Mouse (Mus musculus): Measurements from ENCODE around the gene Slc44a3. TPM values are rescaled to one million over a fixed set of nuclear protein-coding genes. Genes with fewer than 3 reads are reported as not detected.

Slc44a3 gene
- not detected for polyA plus RNA-seq (2014; fragmentation: Illumina TruSeq; extraction: RNeasy Lipid Tissue Mini Kit (QIAGEN cat#74804); ENCODE audit: low read depth, low replicate concordance)

DNA sequence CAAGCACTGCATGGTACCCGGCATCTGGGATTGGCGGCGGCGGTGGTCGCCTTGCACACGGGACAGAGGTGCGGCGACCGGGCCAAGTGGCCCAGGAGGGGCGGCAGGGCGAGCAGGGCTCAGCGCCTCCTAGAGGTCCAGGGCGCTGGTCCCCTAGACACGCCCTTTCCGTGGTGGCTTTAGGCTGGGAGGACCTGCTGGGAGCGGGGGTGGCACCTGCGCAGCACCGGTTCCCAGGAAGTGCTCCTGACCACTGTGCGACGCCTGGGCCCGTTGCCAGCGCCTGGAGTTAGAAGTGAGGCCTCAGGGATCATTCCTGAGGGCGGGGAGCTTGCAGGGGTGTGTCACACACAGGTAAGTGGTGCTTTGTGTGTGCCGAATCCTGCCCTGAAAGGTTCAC is at the start of gene Slc44a3:
TSS of gene Slc44a3 (minus strand) at position 229 of the 400 bp plus-strand sequence.

DNA sequence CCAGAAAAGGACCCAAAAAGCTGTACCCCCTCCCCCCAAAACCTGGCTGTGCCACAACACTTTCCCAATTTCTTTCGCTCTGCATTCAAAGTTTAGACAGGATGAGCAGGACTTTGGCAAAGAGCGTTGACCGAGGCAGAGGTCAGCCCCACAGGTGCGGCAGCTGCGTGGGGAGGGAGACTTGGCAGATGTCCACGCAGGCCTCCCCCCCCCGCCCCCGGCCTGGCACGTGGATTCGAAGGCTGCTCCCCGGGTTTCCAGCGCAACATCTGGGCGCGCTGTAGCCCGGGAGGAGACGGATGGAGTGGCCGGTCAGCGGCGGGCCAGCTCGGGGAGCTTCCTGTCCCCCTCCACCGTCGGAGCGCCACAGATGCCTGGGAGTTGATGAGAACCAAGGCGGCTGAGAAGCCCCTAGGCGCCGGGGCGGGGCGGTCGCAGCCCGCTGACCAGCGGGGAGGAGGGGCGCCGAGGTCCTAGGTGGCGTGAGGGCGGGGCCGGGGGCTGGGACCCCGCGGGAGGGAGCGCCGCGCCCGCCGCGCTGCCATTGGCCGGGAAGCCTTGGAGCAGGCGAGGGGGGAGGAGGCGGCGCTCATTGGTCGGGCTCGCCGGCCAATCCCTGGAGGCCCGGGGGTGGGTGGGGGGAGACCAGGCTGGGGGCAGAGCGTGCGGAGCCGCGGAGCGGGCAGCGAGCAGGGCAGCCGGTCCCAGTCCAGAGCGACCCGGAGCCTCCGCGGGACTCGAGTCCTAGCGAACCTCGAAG is 106.2 kb downstream of the Slc44a3 start, which contains the start of gene Cnn3:
TSS of gene Cnn3 (plus strand) at position 637 of the 760 bp plus-strand sequence.

Other genes with a start within 250 kb of the Slc44a3 start
- gene Tmem56, start 249.3 kb downstream of the Slc44a3 start, polyA plus RNA-seq (2014; fragmentation: Illumina TruSeq; extraction: RNeasy Lipid Tissue Mini Kit (QIAGEN cat#74804); ENCODE audit: low read depth, low replicate concordance), result 1.1 TPM
- gene Alg14, start 240.6 kb downstream of the Slc44a3 start, polyA plus RNA-seq (2014; fragmentation: Illumina TruSeq; extraction: RNeasy Lipid Tissue Mini Kit (QIAGEN cat#74804); ENCODE audit: low read depth, low replicate concordance), result 13.9 TPM
- gene Cnn3, start 105.9 kb downstream of the Slc44a3 start, polyA plus RNA-seq (2014; fragmentation: Illumina TruSeq; extraction: RNeasy Lipid Tissue Mini Kit (QIAGEN cat#74804); ENCODE audit: low read depth, low replicate concordance), result 49.7 TPM
- gene 4930432M17Rik, start 138.4 kb upstream of the Slc44a3 start, polyA plus RNA-seq (2014; fragmentation: Illumina TruSeq; extraction: RNeasy Lipid Tissue Mini Kit (QIAGEN cat#74804); ENCODE audit: low read depth, low replicate concordance), result not detected
- gene F3, start 191.1 kb upstream of the Slc44a3 start, polyA plus RNA-seq (2014; fragmentation: Illumina TruSeq; extraction: RNeasy Lipid Tissue Mini Kit (QIAGEN cat#74804); ENCODE audit: low read depth, low replicate concordance), result 25.7 TPM